Mouse (Mus musculus) small intestine, adult 2 months (tissue): ENCODE results near the gene Inhbe.
"Not testable (repeated sequence)": the region's sequence is repeated elsewhere in the genome, so short reads cannot be mapped to it uniquely, and the experiment has no call there.

Experiments used
- CTCF ChIP-seq: fragments of 200-500 bp; IDR thresholded peaks from 2 replicates; pipeline ENCODE4 v1.5.1; 2012; ENCODE audit warnings: low read depth, mild to moderate bottlenecking, control low read depth, inconsistent platforms, low read length, moderate library complexity, mixed read lengths; ENCODE audit not compliant: insufficient replicate concordance, insufficient read length; ENCODE audit errors: extremely low read depth
- POLR2A ChIP-seq: fragments of 200-500 bp; IDR thresholded peaks from 2 replicates; pipeline ENCODE4 v1.6.1; 2012; ENCODE audit warnings: low read depth, mild to moderate bottlenecking, control low read depth, inconsistent platforms, low read length, moderate library complexity

DNA sequence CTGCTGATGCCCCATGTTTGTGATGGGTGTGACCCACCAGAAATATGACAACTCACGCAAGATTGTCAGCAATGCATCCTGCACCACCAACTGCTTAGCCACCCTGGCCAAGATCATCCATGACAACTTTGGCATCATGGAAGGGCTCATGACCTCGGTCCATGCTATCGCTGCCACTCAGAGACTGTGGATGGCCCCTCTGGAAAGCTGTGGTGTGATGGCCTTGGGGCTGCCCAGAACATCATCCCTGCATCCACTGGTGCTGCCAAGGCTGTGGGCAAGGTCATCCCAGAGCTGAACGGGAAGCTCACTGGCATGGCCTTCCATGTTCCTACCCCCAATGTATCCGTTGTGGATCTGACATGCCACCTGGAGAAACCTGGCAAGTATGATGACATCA is 40.7 kb downstream of the Inhbe start:
- not testable (repeated sequence) for TF ChIP-seq POLR2A, CTCF
